Mouse (Mus musculus) CH12.LX (cell line): ENCODE data around the gene Baiap2l2. TPM values are rescaled to one million over a fixed set of nuclear protein-coding genes. Genes with fewer than 3 reads are reported as not detected.
A peak's percentile ranks its signal among the peaks of the same experiment; 100 is the strongest.

Source experiments
- DNase-seq: peaks from one replicate; pipeline ENCODE4 v3.0.0-alpha.2; 2013; ENCODE audit errors: extremely low read depth
- H3K27ac ChIP-seq: 2 replicates; pipeline ENCODE4 v1.5.1; 2012; ENCODE audit warnings: low read depth, mild to moderate bottlenecking, control low read depth, moderate library complexity; ENCODE audit not compliant: insufficient read depth
- H3K27me3 ChIP-seq: replicated peaks from 2 replicates; pipeline ENCODE3; 2012; ENCODE audit warnings: inconsistent platforms
- H3K36me3 ChIP-seq, 2 experiments: replicated peaks in 1 of 2; 2 replicates each; pipeline versions ENCODE3 to v1.6.1; 2012; ENCODE audit warnings: inconsistent platforms in 1 of 2, low read length in 1 of 2, mild to moderate bottlenecking in 1 of 2, mixed read lengths in 1 of 2, moderate library complexity in 1 of 2; ENCODE audit not compliant: control insufficient read depth in 1 of 2, insufficient read depth in 1 of 2
- H3K4me1 ChIP-seq, 2 experiments: 2 replicates each; pipeline ENCODE4 v1.6.1; 2012; ENCODE audit warnings: inconsistent platforms in 1 of 2, moderate library complexity in 1 of 2; ENCODE audit not compliant: insufficient read depth in 2 of 2, control insufficient read depth in 1 of 2
- H3K4me2 ChIP-seq: 2 replicates; pipeline ENCODE4 v1.6.1; 2012; ENCODE audit warnings: low read depth, mild to moderate bottlenecking, control low read depth; ENCODE audit not compliant: poor library complexity, insufficient read depth, severe bottlenecking
- H3K4me3 ChIP-seq, 3 experiments: fragments of 150-350 bp in 1 of 3; sonication (generic) in 1 of 3; replicated peaks in 1 of 3; 2 replicates each; pipeline versions ENCODE3 to v1.5.1; 2011 to 2012; ENCODE audit warnings: low read depth in 2 of 3, low read length in 2 of 3, mild to moderate bottlenecking in 2 of 3, moderate library complexity in 2 of 3, control low read depth in 1 of 3, improper control_type of control experiment in 1 of 3, inconsistent platforms in 1 of 3, mixed read lengths in 1 of 3; ENCODE audit not compliant: poor library complexity in 1 of 3
- H3K79me2 ChIP-seq: replicated peaks from 2 replicates; pipeline ENCODE4 v1.6.1; 2012; ENCODE audit warnings: mild to moderate bottlenecking, moderate library complexity; ENCODE audit not compliant: control insufficient read depth, poor library complexity, insufficient read depth, severe bottlenecking; ENCODE audit errors: extremely low read depth
- H3K9ac ChIP-seq: 2 replicates; pipeline ENCODE4 v1.6.1; 2012; ENCODE audit warnings: low read depth, mild to moderate bottlenecking, control low read depth, moderate library complexity; ENCODE audit not compliant: insufficient read depth
- H3K9me3 ChIP-seq: replicated peaks from 2 replicates; pipeline ENCODE3; 2012; ENCODE audit warnings: low read length, inconsistent platforms, mixed read lengths
- CHD1 ChIP-seq: IDR thresholded peaks from 2 replicates; pipeline ENCODE4 v1.6.1; 2012; ENCODE audit warnings: low read depth, low read length, improper control_type of control experiment, inconsistent platforms
- CHD2 ChIP-seq: IDR thresholded peaks from 2 replicates; pipeline ENCODE4 v1.6.1; 2011; ENCODE audit warnings: low read length, improper control_type of control experiment
- CTCF ChIP-seq, 2 experiments: IDR thresholded peaks in 1 of 2; conservative IDR thresholded peaks in 1 of 2; 2 replicates each; pipeline ENCODE4 v1.5.1; 2011 to 2012; ENCODE audit warnings: low read depth in 2 of 2, low read length in 2 of 2, improper control_type of control experiment in 1 of 2, inconsistent platforms in 1 of 2, mild to moderate bottlenecking in 1 of 2, moderate library complexity in 1 of 2
- E2F4 ChIP-seq: IDR thresholded peaks from 2 replicates; pipeline ENCODE4 v1.6.1; 2011; ENCODE audit warnings: low read depth, low read length, improper control_type of control experiment; ENCODE audit not compliant: insufficient replicate concordance
- ELF1 ChIP-seq: IDR thresholded peaks from 2 replicates; pipeline ENCODE4 v1.6.1; 2014; ENCODE audit warnings: low read depth, mild to moderate bottlenecking, inconsistent platforms, low read length, improper control_type of control experiment
- EP300 ChIP-seq: IDR thresholded peaks from 2 replicates; pipeline ENCODE4 v1.6.1; 2011; ENCODE audit warnings: low read length, improper control_type of control experiment
- ETS1 ChIP-seq: conservative IDR thresholded peaks from 2 replicates; pipeline ENCODE4 v1.6.1; 2012; ENCODE audit warnings: low read depth, mild to moderate bottlenecking, inconsistent platforms, low read length, improper control_type of control experiment, moderate library complexity
- GABPA ChIP-seq: IDR thresholded peaks from 2 replicates; pipeline ENCODE4 v1.6.1; 2012; ENCODE audit warnings: low read depth, low read length, improper control_type of control experiment, inconsistent platforms; ENCODE audit not compliant: insufficient replicate concordance
- HCFC1 ChIP-seq: IDR thresholded peaks from 2 replicates; pipeline ENCODE4 v1.6.1; 2012; ENCODE audit warnings: low read depth, mild to moderate bottlenecking, inconsistent platforms, low read length, improper control_type of control experiment
- IRF4 ChIP-seq: IDR thresholded peaks from 2 replicates; pipeline ENCODE4 v1.6.1; 2014; ENCODE audit warnings: low read depth, mild to moderate bottlenecking, inconsistent platforms, low read length, improper control_type of control experiment
- JUND ChIP-seq: conservative IDR thresholded peaks from 2 replicates; pipeline ENCODE4 v1.6.1; 2011; ENCODE audit warnings: low read depth, low read length, improper control_type of control experiment
- KAT2A ChIP-seq: IDR thresholded peaks from 2 replicates; pipeline ENCODE4 v1.6.1; 2012; ENCODE audit warnings: low read length, improper control_type of control experiment, inconsistent platforms; ENCODE audit not compliant: insufficient replicate concordance
- MAFK ChIP-seq: IDR thresholded peaks from 2 replicates; pipeline ENCODE4 v1.6.1; 2011; ENCODE audit warnings: low read length, improper control_type of control experiment; ENCODE audit not compliant: insufficient replicate concordance
- MAX ChIP-seq: IDR thresholded peaks from 2 replicates; pipeline ENCODE4 v1.6.1; 2011; ENCODE audit warnings: low read length, improper control_type of control experiment
- MAZ ChIP-seq: IDR thresholded peaks from 2 replicates; pipeline ENCODE4 v1.6.1; 2012; ENCODE audit warnings: low read depth, mild to moderate bottlenecking, inconsistent platforms, low read length, improper control_type of control experiment, moderate library complexity
- MEF2A ChIP-seq: IDR thresholded peaks from 2 replicates; pipeline ENCODE4 v1.6.1; 2014; ENCODE audit warnings: low read depth, mild to moderate bottlenecking, inconsistent platforms, low read length, improper control_type of control experiment, borderline replicate concordance
- MYC ChIP-seq: IDR thresholded peaks from 2 replicates; pipeline ENCODE4 v1.6.1; 2011; ENCODE audit warnings: low read depth, mild to moderate bottlenecking, improper control_type of control experiment, low read length
- NELFE ChIP-seq: IDR thresholded peaks from 2 replicates; pipeline ENCODE4 v1.6.1; 2011; ENCODE audit warnings: low read depth, low read length, improper control_type of control experiment
- POLR2A ChIP-seq: IDR thresholded peaks from 2 replicates; pipeline ENCODE4 v1.6.1; 2011; ENCODE audit warnings: low read depth, mild to moderate bottlenecking, improper control_type of control experiment, low read length
- POLR2AphosphoS2 ChIP-seq: IDR thresholded peaks from 2 replicates; pipeline ENCODE4 v1.6.1; 2011; ENCODE audit warnings: low read depth, low read length, improper control_type of control experiment
- RCOR1 ChIP-seq: conservative IDR thresholded peaks from 2 replicates; pipeline ENCODE4 v1.6.1; 2012; ENCODE audit warnings: low read depth, mild to moderate bottlenecking, inconsistent platforms, low read length, improper control_type of control experiment
- TBP ChIP-seq: conservative IDR thresholded peaks from 2 replicates; pipeline ENCODE4 v1.6.1; 2011; ENCODE audit warnings: low read depth, low read length, improper control_type of control experiment
- TCF12 ChIP-seq: IDR thresholded peaks from 2 replicates; pipeline ENCODE4 v1.6.1; 2014; ENCODE audit warnings: low read depth, mild to moderate bottlenecking, inconsistent platforms, low read length, improper control_type of control experiment
- UBTF ChIP-seq: IDR thresholded peaks from 2 replicates; pipeline ENCODE4 v1.6.1; 2012; ENCODE audit warnings: low read depth, mild to moderate bottlenecking, inconsistent platforms, low read length, improper control_type of control experiment, moderate library complexity
- USF1 ChIP-seq: IDR thresholded peaks from 2 replicates; pipeline ENCODE4 v1.6.1; 2014; ENCODE audit warnings: low read depth, mild to moderate bottlenecking, inconsistent platforms, low read length, improper control_type of control experiment
- ZC3H11A ChIP-seq: IDR thresholded peaks from 2 replicates; pipeline ENCODE4 v1.6.1; 2012; ENCODE audit warnings: low read depth, mild to moderate bottlenecking, inconsistent platforms, low read length, improper control_type of control experiment
- ZMIZ1 ChIP-seq: IDR thresholded peaks from 2 replicates; pipeline ENCODE4 v1.6.1; 2012; ENCODE audit warnings: low read depth, mild to moderate bottlenecking, inconsistent platforms, low read length, improper control_type of control experiment
- ZNF384 ChIP-seq: IDR thresholded peaks from 2 replicates; pipeline ENCODE4 v1.6.1; 2012; ENCODE audit warnings: low read depth, low read length, improper control_type of control experiment, inconsistent platforms
- dilution Hi-C: fragments of 300-500 bp; cut with MboI; formaldehyde crosslinking; loops from 2 replicates; pipeline ENCODE4 v1.14.3; 2020; ENCODE audit warnings: low sequenced_read_pairs; ENCODE audit not compliant: extremely low pct_unique_long_range_greater_than_20kb, extremely low pct_ligation_motif_present
- in situ Hi-C: fragments of 300-500 bp; cut with MboI; formaldehyde crosslinking; loops from 3 replicates; pipeline ENCODE4 v1.14.3; 2019; ENCODE audit warnings: low sequenced_read_pairs, low pct_ligation_motif_present, low pct_unique_long_range_greater_than_20kb, mixed read lengths
- polyA plus RNA-seq: library from polyadenylated mRNA; unstranded; fragments of >175 nt; gene quantifications from 2 replicates; pipeline ENCODE4 v1.2.1, GENCODE M21; 2012; ENCODE audit warnings: low read depth; ENCODE audit not compliant: insufficient read length
- total RNA-seq, 2 experiments: library from RNA; depleted of rRNA; stranded (reverse); fragments of 300-350 nt in 1 of 2; fragments of >200 nt in 1 of 2; gene quantifications; 2 replicates each; pipeline ENCODE4 v1.2.3; 2012 to 2014

Baiap2l2 gene
- total and polyA plus RNA-seq, 3 experiments = 0.84 to 1.5 TPM; not detected in 1

DNA sequence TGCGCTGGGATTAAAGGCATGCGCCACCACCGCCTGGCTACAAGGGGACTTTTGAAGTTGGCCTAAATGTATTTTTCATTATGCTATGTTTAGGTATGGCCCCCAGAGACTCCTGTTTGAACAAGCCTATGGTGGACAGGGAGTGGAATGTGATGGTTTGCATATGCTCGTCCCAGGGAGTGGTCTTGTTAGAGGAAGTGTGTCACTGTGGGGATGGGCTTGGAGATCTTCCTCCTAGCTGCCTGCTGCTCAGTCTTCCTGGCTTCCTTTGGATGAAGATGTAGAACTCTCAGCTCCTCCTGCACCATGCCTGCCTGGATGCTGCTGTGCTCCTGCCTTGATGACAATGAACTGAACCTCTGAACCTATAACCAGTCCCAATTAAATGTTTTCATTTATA, 45.2 kb upstream of the Baiap2l2 start:
- Histone ChIP-seq H3K27ac (peak overlapping the region; percentile 81), H3K36me3 (no peaks in the 10 kb centered on the region)
- in situ Hi-C loops = loop anchor here (25.0 kb wide), 1 partner anchor 418 kb away; the partner anchor contains the start of gene Pdxp

DNA sequence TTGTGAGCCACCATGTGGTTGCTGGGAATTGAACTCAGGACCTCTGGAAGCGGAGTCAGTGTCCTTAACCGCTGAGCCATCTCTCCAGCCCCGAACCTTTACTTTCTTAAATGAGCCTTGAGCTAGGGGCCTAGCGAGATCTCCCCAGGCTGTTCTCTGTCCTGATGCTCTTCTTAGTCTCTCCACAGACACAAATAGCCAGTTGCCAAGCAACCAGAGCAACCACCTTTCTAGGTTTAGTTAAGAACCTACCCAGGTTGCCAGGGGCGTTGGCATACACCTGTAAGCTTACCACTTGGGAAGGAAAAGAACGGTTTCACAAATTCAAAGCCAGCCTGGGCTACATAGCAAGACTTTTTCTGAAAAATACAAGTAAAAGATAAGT, 44.6 kb upstream of the Baiap2l2 start:
- in situ Hi-C loops (loop anchor here (25.0 kb wide), 1 partner anchor 418 kb away; the partner anchor contains the start of gene Pdxp), dilution Hi-C loops (no loop called here)
- no peaks in the 10 kb centered on the region for H3K9me3 ChIP-seq
- peaks cover 17 to 59% of the 10 kb centered on the region in 2 experiments for H3K4me1 ChIP-seq
- no peak overlapping the region for H3K9ac ChIP-seq
- peak overlapping the region; percentile 81; the same call in 1 of the 2 replicates for H3K27ac ChIP-seq
- H3K4me2 ChIP-seq = peak overlapping the region; percentile 52; the same call in 1 of the 2 replicates
- H3K27me3 ChIP-seq = no peaks in the 10 kb centered on the region
- TF ChIP-seq MAFK (0 out of 2 replicates have a peak, but pooled peaks have one; percentile 36), TBP (peak; percentile 94), JUND (no peak)
- TF ChIP-seq, all 38 proteins: peak for 2
- no peak overlapping the region for H3K4me3 ChIP-seq
- DNase-seq = peak; percentile 82
- peaks cover 19% of the 10 kb centered on the region for H3K79me2 ChIP-seq
- H3K36me3 ChIP-seq = no peaks in the 10 kb centered on the region

More for the DNA sequence above, 45.2 kb upstream of the Baiap2l2 start:
- Histone ChIP-seq H3K9ac (no peak overlapping the region), H3K9me3 (no peaks in the 10 kb centered on the region), H3K4me2 (no peak overlapping the region), H3K79me2 (peaks cover 15% of the 10 kb centered on the region), H3K4me3 (no peak overlapping the region), H3K27me3 (no peaks in the 10 kb centered on the region), H3K4me1 (peaks cover 16 to 59% of the 10 kb centered on the region in 2 experiments)
- DNase-seq = peak; percentile 89
- dilution Hi-C loops = no loop called here
- TF ChIP-seq HCFC1 (peak; percentile 57), MAZ (0 out of 2 replicates have a peak, but pooled peaks have one; percentile 37), CTCF (conservative IDR thresholded peaks at IDR 0.05 in 1 of 2, IDR thresholded peaks at IDR 0.05 in 1 of 2; ENCODE audit: low read depth in 2 of 2, low read length in 2 of 2) (no peak), EP300 (peak; percentile 42; the same call in 1 of the 2 replicates), GABPA (no peak), KAT2A (0 out of 2 replicates have a peak, but pooled peaks have one; percentile 37), ELF1 (peak; percentile 73), MEF2A (peak; percentile 78; the same call in 1 of the 2 replicates), ZNF384 (0 out of 2 replicates have a peak, but pooled peaks have one; percentile 0), POLR2A (peak; percentile 73), UBTF (no peak), ETS1 (peak; percentile 63), MAFK (0 out of 2 replicates have a peak, but pooled peaks have one; percentile 4), E2F4 (no peak), POLR2AphosphoS2 (peak; percentile 72; the same call in 1 of the 2 replicates), RCOR1 (peak; percentile 48; the same call in 1 of the 2 replicates), MAX (0 out of 2 replicates have a peak, but pooled peaks have one; percentile 43), CHD1 (no peak), TCF12 (peak; percentile 79), ZC3H11A (no peak), TBP (peak; percentile 71; the same call in 1 of the 2 replicates), USF1 (no peak), ZMIZ1 (no peak; the same call in none of the 2 replicates), MYC (peak; percentile 60; the same call in 1 of the 2 replicates), CHD2 (peak; percentile 54; the same call in 1 of the 2 replicates), IRF4 (peak; percentile 58; the same call in 1 of the 2 replicates), NELFE (peak; percentile 72)
